Mouse (Mus musculus) liver, embryonic 14.5 days (tissue): Measurements from ENCODE around the gene Ccnf. TPM values are rescaled to one million over a fixed set of nuclear protein-coding genes. Genes with fewer than 3 reads are reported as not detected.
A peak's percentile ranks its signal among the peaks of the same experiment; 100 is the strongest.

Experiments used
- ATAC-seq: fragments of 200-750 bp; cut with Nextera tagmentation; 2 replicates; pipeline ENCODE4 v1.8.0; 2017; ENCODE audit warnings: moderate number of reproducible peaks, mild to moderate bottlenecking, moderate library complexity; ENCODE audit not compliant: insufficient read depth
- DNase-seq, 3 experiments: peaks; one replicate each; pipeline ENCODE4 v3.0.0-alpha.2; 2012 to 2013; ENCODE audit warnings: low read depth in 3 of 3, low spot score in 3 of 3
- H3K27ac ChIP-seq: fragments of 300-500 bp; sonication (generic); 2 replicates; pipeline ENCODE4 v1.5.1; 2014; ENCODE audit warnings: moderate library complexity, mild to moderate bottlenecking, control low read depth, inconsistent platforms
- H3K27me3 ChIP-seq: fragments of 300-500 bp; sonication (generic); 2 replicates; pipeline ENCODE4 v1.6.1; 2014; ENCODE audit warnings: mild to moderate bottlenecking, low read length, moderate library complexity; ENCODE audit not compliant: control insufficient read depth, insufficient read depth
- H3K36me3 ChIP-seq: fragments of 300-500 bp; sonication (generic); replicated peaks from 2 replicates; pipeline ENCODE4 v1.6.1; 2014; ENCODE audit warnings: low read depth; ENCODE audit not compliant: control insufficient read depth, insufficient read depth
- H3K4me1 ChIP-seq, 2 experiments: fragments of 200-500 bp in 1 of 2; fragments of 300-500 bp in 1 of 2; sonication (generic) in 1 of 2; replicated peaks; 2 replicates each; pipeline ENCODE4 v1.6.1; 2012 to 2014; ENCODE audit warnings: antibody characterized with exemption in 1 of 2, inconsistent platforms in 1 of 2, low read length in 1 of 2; ENCODE audit not compliant: control insufficient read depth in 2 of 2, insufficient read depth in 2 of 2
- H3K4me2 ChIP-seq: fragments of 300-500 bp; sonication (generic); 2 replicates; pipeline ENCODE4 v1.6.1; 2014; ENCODE audit warnings: low read depth, mild to moderate bottlenecking, control low read depth, moderate library complexity
- H3K4me3 ChIP-seq, 2 experiments: fragments of 200-500 bp in 1 of 2; fragments of 300-500 bp in 1 of 2; sonication (generic) in 1 of 2; 2 replicates each; pipeline ENCODE4 v1.5.1; 2012 to 2014; ENCODE audit warnings: low read depth in 2 of 2, low read length in 2 of 2, mild to moderate bottlenecking in 2 of 2, control low read depth in 1 of 2, inconsistent platforms in 1 of 2, moderate library complexity in 1 of 2; ENCODE audit not compliant: insufficient read depth in 1 of 2
- H3K9ac ChIP-seq: fragments of 300-500 bp; sonication (generic); replicated peaks from 2 replicates; pipeline ENCODE4 v1.6.1; 2014; ENCODE audit warnings: mild to moderate bottlenecking, control low read depth, moderate library complexity
- H3K9me3 ChIP-seq: fragments of 300-500 bp; sonication (generic); 2 replicates; pipeline ENCODE4 v1.6.1; 2016; ENCODE audit warnings: low read length, mixed read lengths; ENCODE audit not compliant: control insufficient read depth
- CTCF ChIP-seq: IDR thresholded peaks from 2 replicates; pipeline ENCODE4 v1.5.1; 2016; ENCODE audit warnings: antibody characterized with exemption, low read depth, control low read depth
- EP300 ChIP-seq: IDR thresholded peaks from 2 replicates; pipeline ENCODE4 v1.6.1; 2016; ENCODE audit warnings: antibody characterized with exemption, low read depth
- WGBS: fragments of 180-500 bp; shearing (Covaris S2); extraction: QIAGEN DNeasy Blood & Tissue Kit; methylation state at CpG from one replicate; pipeline ENCODE4 v1.1.7; 2014; ENCODE audit not compliant: insufficient replicate concordance; 5-methylcytosine and 5-hydroxymethylcytosine counted together
- polyA plus RNA-seq, 2 experiments: library from polyadenylated mRNA; depleted of rRNA in 1 of 2; stranded (reverse) in 1 of 2; unstranded in 1 of 2; fragments of >200 nt; fragmentation: Nextera tagmentation in 1 of 2; extraction: Ambion mirVana in 1 of 2; gene quantifications; 2 replicates each; pipeline versions ENCODE4 v1.2.1 to v1.2.3; 2012 to 2014

The Ccnf gene
- polyA plus RNA-seq (2012; rRNA removed) = 34.0 and 36.9 TPM in 2 replicates
- polyA plus RNA-seq (2014; fragmentation: Nextera tagmentation; extraction: Ambion mirVana) = 69.5 and 71.7 TPM in 2 replicates

GRCm38 (mm10) chr17:24251320-24252069 lies at the start of gene Ccnf:
Ccnf (minus strand) TSS chr17:24251484.
- Histone ChIP-seq H3K36me3 (peaks cover 27% of the 10 kb centered on the region), H3K4me1 (peaks cover 13 to 18% of the 10 kb centered on the region in 2 experiments), H3K9ac (peak within 1 kb of the TSS; percentile 94), H3K9me3 (no peaks in the 10 kb centered on the region), H3K27me3 (no peaks in the 10 kb centered on the region), H3K4me3 (peak within 1 kb of the TSS; percentile 77 to 79), H3K4me2 (peak within 1 kb of the TSS; percentile 98), H3K27ac (peak within 1 kb of the TSS; percentile 89)
- peak; percentile 98 to 99 (median 99) for DNase-seq
- under 1% methylated on average over 48 of the region's 48 CpGs for WGBS
- TF ChIP-seq CTCF (peak; percentile 49), EP300 (peak; percentile 62)
- peak; percentile 99 for ATAC-seq

GRCm38 (mm10) chr17:24300651-24301050 lies 49.4 kb upstream of the Ccnf start:
- Histone ChIP-seq H3K27me3 (no peaks in the 10 kb centered on the region), H3K4me2 (no peak overlapping the region), H3K4me1 (no peaks in the 10 kb centered on the region), H3K9ac (no peak overlapping the region), H3K9me3 (no peaks in the 10 kb centered on the region), H3K36me3 (no peaks in the 10 kb centered on the region), H3K27ac (no peak overlapping the region), H3K4me3 (no peak overlapping the region)
- DNase-seq = no peak
- no peak for TF ChIP-seq CTCF
- TF ChIP-seq EP300 = no peak
- 69% methylated on average over 4 of the region's 4 CpGs for WGBS
- no peak for ATAC-seq

- no peaks in the 10 kb centered on the region for H3K36me3 ChIP-seq
- WGBS = 53% methylated on average over 5 of the region's 5 CpGs
- DNase-seq (no peak), ATAC-seq (no peak)
- H3K4me3 ChIP-seq = no peak overlapping the region
- H3K27ac ChIP-seq = no peak overlapping the region
- H3K27me3 ChIP-seq = no peaks in the 10 kb centered on the region
- no peaks in the 10 kb centered on the region for H3K9me3 ChIP-seq
- TF ChIP-seq CTCF (no peak), EP300 (no peak)
- no peak overlapping the region for H3K4me2 ChIP-seq
- no peak overlapping the region for H3K9ac ChIP-seq
- no peaks in the 10 kb centered on the region for H3K4me1 ChIP-seq
Measured at GRCm38 (mm10) chr17:24289338-24289737, 38.1 kb upstream of the Ccnf start.

GRCm38 (mm10) chr17:24288477-24288876 lies 37.2 kb upstream of the Ccnf start:
- H3K9ac ChIP-seq = no peak overlapping the region
- TF ChIP-seq CTCF (no peak), EP300 (no peak)
- H3K4me1 ChIP-seq = no peaks in the 10 kb centered on the region
- no peak overlapping the region for H3K4me3 ChIP-seq
- no peaks in the 10 kb centered on the region for H3K27me3 ChIP-seq
- H3K4me2 ChIP-seq = no peak overlapping the region
- no peaks in the 10 kb centered on the region for H3K9me3 ChIP-seq
- H3K36me3 ChIP-seq = no peaks in the 10 kb centered on the region
- ATAC-seq (no peak), DNase-seq (no peak)
- 59% methylated on average over 9 of the region's 9 CpGs for WGBS
- H3K27ac ChIP-seq = no peak overlapping the region

- Histone ChIP-seq H3K4me3 (no peak overlapping the region), H3K9ac (no peak overlapping the region), H3K27ac (no peak overlapping the region), H3K36me3 (no peaks in the 10 kb centered on the region), H3K4me2 (no peak overlapping the region), H3K9me3 (no peaks in the 10 kb centered on the region), H3K4me1 (no peaks in the 10 kb centered on the region), H3K27me3 (no peaks in the 10 kb centered on the region)
- WGBS = 36% methylated on average over 3 of the region's 3 CpGs
- ATAC-seq = no peak
- TF ChIP-seq CTCF (no peak), EP300 (no peak)
- DNase-seq = no peak
Measured at GRCm38 (mm10) chr17:24285680-24286079, 34.4 kb upstream of the Ccnf start.
